Mouse (Mus musculus) heart, postnatal 0 days (tissue): ENCODE measurements at regions not wholly inside any gene's neighbourhood (a gene's known extent, or its start where the extent isn't known, plus 50 kb on each side); places are given as distances from the start of the nearest gene placed in this dataset.

ENCODE experiments used
- CTCF ChIP-seq: IDR thresholded peaks from 2 replicates; pipeline ENCODE4 v1.5.1; 2016; ENCODE audit warnings: antibody characterized with exemption, control low read depth, low read depth
- EP300 ChIP-seq: IDR thresholded peaks from 2 replicates; pipeline ENCODE4 v1.6.1; 2016; ENCODE audit warnings: antibody characterized with exemption, low read depth

DNA sequence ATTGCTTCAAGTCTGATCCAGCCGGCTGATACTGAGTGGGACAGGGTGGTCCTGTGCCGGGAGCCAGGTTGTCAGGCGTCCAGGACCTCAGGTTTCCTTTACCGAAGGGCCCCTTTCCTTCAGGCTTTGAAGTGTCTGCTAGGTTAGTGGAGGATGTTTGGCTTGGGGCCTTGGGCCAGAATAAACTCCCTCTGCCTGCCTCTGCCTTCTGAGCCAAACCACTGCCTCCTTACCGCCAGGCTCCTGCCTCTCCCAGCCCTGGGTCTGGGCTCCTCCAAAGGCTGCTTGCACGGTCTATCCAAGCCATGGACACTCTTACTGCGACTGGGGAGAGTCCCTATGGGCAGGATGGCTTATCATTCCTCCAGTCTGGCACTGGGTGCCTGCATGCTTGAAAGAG lies 62.3 kb upstream of the Col1a1 start:
- TF ChIP-seq CTCF (no peak), EP300 (no peak)
